Mouse (Mus musculus): ENCODE results near the gene Aplp2.

Aplp2 gene

DNA sequence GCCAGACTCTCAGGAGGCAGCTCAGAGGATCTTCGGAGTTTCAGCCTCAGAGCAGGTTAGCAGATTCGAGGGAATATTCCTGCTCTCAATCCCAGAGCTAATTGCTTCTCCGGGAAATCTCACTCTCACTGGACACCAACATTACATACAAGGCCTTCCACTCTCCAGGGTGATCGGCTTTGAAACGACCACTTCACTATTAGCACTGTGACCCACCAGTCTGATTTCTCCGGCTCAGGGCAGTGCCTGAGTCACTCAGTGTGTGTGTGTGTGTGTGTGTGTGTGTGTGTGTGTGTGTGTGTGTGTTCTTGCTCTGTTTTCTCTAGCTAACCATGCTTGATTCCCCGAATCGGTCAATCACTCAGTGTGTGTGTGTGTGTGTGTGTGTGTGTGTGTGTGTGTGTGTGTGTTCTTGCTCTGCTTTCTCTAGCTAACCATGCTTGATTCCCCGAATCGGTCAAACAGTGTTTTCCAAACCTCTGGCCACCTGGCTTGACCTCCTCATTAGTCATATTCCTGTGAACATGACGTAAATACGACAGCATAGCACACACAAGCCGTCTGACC is 89.1 kb downstream of the Aplp2 start:
- no peak for DNase-seq (ENCODE audit: low spot score)

DNA sequence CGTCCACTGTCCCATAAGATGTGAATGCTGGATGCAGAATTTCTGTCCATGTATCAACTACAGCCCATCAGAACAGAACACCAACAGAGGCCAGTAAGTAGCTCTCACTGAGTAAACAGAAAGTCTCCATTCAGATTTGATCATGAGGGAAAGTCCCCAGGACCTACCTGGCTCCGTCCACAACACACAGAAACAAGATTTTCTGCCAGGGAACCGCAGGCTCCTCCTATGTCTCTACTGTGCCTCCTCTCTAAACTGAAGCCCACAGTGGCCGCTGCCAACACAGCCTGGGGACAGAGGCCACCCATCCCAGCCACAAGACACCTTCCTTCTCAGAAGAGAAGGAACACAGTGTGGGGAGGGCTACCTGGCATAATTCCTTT is 91.1 kb downstream of the Aplp2 start:
- DNase-seq (ENCODE audit: low spot score) = no peak

DNA sequence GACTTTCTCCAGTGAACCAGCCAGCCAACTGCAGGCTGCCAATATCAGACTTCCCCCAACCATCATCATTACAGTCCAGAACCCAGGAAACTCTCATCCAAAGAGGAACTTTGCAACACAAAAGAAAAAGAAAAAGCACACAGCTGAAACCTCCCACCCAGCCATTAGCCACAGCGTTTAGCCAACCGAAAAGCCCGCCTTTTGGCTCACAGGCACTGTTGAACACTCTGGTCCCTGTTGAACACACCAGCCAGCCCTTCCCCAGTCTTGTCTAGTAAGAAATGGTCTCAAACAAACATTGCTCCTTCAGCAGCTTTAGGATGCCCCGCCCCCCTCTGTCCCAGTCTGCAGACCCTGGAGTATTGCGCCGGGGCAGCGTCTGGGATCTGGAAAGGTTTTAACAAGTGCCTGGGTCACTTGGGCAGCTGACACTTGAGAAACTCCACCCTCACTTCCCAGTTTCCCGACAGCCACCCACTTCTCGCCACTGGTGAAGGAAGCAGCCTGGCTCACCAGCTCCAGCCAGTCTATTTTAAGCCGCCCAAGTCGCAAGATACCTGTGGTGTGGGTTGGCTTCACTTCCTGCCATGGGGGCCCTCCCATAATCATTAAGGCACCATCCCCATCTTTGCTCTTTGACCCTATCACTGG is 91.6 kb downstream of the Aplp2 start:
- DNase-seq (ENCODE audit: low spot score) = no peak

DNA sequence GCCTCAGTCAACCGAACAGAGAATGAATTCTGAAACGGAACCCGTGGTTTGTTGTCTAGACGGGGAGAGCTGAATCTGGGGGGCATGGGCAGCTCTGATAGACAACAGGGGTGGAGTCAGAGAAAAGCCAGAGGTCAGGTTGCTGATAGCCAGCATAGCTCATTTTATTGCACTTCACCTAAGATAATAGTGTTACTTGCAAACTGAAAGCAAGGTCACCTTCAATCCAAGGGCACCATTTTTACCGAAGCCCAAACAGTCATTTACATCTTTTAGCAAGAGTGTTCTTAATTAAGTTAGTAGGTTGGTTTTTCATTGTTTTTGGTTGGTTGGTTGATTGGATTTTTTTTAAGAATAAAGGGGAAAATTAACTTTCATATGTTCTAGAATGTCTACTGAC is 92.2 kb downstream of the Aplp2 start:
- DNase-seq (ENCODE audit: low spot score) = no peak

DNA sequence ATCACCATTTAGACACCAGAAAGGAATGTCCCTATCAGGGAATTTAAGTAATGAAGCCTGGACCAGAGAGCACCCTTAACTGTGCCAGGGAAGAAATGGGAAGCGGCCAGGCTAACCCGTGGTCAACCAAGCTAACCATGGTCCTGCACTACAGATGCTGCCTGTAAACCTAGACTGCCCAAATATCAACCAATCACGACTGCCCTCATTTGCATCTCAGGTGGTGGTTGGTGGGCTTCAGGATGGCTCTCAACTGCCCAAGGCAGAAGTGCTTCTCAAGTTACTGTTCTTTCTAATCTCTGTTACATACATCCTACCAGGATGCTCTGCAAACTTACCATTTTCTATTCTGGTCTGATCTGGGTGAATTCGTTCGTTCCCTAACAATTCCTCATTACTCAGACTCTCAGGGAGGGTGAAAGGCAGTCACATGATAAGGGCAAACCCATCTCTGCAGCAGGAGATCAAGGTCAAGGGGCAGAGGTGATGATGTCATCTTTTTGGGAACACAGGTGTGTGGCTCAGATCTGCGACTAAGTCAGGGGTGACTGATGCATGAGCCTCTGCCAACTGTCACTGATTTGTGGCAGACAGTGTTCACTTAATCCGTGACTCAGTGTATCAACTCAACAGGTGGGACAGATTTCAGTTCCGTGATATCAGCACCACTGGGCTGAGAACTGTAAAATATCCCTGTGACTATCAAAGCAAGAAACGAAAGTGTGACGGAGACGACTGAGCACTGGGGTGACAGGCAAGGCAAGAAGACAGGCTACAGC is 92.9 kb downstream of the Aplp2 start:
- no peak for DNase-seq (ENCODE audit: low spot score)

DNA sequence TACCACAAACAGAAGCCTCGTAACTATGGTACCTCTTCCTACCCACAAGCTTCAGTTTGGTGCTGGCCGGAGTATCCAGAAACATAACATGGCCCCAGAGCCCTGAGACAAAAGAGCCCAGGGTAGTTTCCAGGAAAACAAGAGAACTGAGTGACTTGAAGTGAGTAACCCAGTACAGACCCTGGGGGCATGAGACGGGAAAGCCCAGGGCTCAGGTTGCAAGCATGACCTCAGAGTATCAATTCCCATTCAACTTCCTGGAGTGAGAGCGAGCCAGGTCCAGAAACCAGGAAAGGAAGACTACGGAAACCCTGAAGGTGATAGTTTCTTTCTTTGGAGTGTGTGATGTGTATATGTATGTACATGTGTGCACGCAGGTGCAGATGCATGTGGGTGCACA is 94.1 kb downstream of the Aplp2 start:
- no peak for DNase-seq (ENCODE audit: low spot score)

DNA sequence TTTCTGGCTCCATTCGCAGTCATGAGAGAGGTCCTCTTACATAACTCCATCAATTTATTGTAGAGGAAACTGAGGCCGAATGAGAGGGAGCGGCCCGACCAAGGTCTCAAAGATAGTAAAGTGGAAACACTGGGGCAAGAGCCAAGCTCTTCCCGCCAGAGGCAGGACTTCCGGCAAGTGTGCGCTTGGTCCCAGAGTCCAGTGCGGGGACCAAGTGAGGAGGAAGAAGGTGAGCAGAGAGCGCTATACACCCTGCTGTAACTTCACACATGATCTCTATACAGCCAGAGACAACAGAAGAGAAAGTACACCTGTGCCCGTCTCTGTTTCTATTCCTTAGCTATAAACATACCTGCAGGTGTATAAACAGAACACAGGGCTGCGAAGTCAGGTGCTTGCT is 94.5 kb downstream of the Aplp2 start:
- no peak for DNase-seq (ENCODE audit: low spot score)

DNA sequence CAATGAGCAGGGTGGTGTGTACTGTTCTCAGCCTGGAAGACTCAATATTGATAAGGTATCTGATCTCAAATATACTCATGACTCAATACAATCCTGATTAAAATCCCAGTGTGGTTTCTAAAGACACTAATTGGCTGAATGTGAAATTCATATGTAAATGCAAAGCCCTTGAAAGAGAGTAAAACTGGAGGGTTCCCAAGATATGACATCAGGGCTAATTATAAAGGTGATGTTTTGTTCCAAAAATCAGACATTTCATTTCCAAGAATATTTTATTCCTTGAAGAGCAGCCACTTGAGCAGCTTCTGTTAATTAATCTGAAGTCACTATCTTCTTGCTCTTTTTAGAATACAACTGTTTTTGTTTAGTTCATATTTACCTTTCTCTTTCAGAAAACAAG is 96.0 kb downstream of the Aplp2 start:
- DNase-seq (ENCODE audit: low spot score) = no peak

DNA sequence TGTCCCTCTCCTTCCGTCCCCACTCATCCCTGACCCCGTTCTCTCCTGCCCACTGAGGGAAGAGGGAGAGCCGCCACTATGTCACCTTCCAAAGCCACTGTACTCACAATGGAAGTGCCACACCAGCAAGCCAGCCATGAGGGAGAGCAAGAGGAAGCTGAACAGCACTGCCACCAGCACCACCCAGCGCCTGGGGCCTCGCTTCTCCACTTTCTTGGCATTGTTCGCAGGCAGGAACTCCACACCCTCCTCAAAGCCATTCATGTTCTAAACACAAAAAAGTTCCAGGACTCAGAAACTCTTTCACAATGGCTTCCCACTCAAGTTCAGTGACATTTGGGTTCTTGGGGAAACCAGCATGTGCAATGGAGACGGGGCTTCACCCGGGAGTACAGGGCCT is 103.2 kb downstream of the Aplp2 start:
- DNase-seq (ENCODE audit: low spot score) = no peak
